Mouse (Mus musculus): ENCODE measurements around the gene Myt1l.

Gene Myt1l

GRCm38 (mm10) chr12:29569311-29569710 is 41.1 kb downstream of the Myt1l start:
- no peak for DNase-seq (ENCODE audit: low read depth)

- DNase-seq (ENCODE audit: low read depth), result no peak
Measured at GRCm38 (mm10) chr12:29570351-29570750, 42.2 kb downstream of the Myt1l start.

GRCm38 (mm10) chr12:29571613-29572012 is 43.4 kb downstream of the Myt1l start:
- DNase-seq (ENCODE audit: low read depth), result no peak

- DNase-seq (ENCODE audit: low read depth), result no peak
Measured at GRCm38 (mm10) chr12:29593787-29594186, 65.6 kb downstream of the Myt1l start.

GRCm38 (mm10) chr12:29599916-29600315 is 71.7 kb downstream of the Myt1l start:
- no peak for DNase-seq (ENCODE audit: low read depth)

GRCm38 (mm10) chr12:29601223-29601622 is 73.0 kb downstream of the Myt1l start:
- no peak for DNase-seq (ENCODE audit: low read depth)

GRCm38 (mm10) chr12:29604659-29605058 is 76.5 kb downstream of the Myt1l start:
- no peak for DNase-seq (ENCODE audit: low read depth)

GRCm38 (mm10) chr12:29605124-29605523 is 76.9 kb downstream of the Myt1l start:
- no peak for DNase-seq (ENCODE audit: low read depth)

GRCm38 (mm10) chr12:29606221-29606620 is 78.0 kb downstream of the Myt1l start:
- DNase-seq (ENCODE audit: low read depth), result no peak

- no peak for DNase-seq (ENCODE audit: low read depth)
Measured at GRCm38 (mm10) chr12:29617746-29618145, 89.6 kb downstream of the Myt1l start.

GRCm38 (mm10) chr12:29621530-29621929 is 93.3 kb downstream of the Myt1l start:
- DNase-seq (ENCODE audit: low read depth), result no peak

GRCm38 (mm10) chr12:29627956-29628750 is 100.0 kb downstream of the Myt1l start:
- DNase-seq (ENCODE audit: low read depth), result no peak

GRCm38 (mm10) chr12:29629875-29630538 is 101.8 kb downstream of the Myt1l start:
- no peak for DNase-seq (ENCODE audit: low read depth)

- no peak for DNase-seq (ENCODE audit: low read depth)
Measured at GRCm38 (mm10) chr12:29634509-29634908, 106.3 kb downstream of the Myt1l start.

- DNase-seq (ENCODE audit: low read depth), result no peak
Measured at GRCm38 (mm10) chr12:29639543-29640196, 111.5 kb downstream of the Myt1l start.

GRCm38 (mm10) chr12:29640201-29640600 is 112.0 kb downstream of the Myt1l start:
- no peak for DNase-seq (ENCODE audit: low read depth)

GRCm38 (mm10) chr12:29642915-29643314 is 114.7 kb downstream of the Myt1l start:
- DNase-seq (ENCODE audit: low read depth), result no peak

GRCm38 (mm10) chr12:29644091-29644490 is 115.9 kb downstream of the Myt1l start:
- DNase-seq (ENCODE audit: low read depth), result no peak

- no peak for DNase-seq (ENCODE audit: low read depth)
Measured at GRCm38 (mm10) chr12:29644721-29645120, 116.5 kb downstream of the Myt1l start.

GRCm38 (mm10) chr12:29649510-29650152 is 121.4 kb downstream of the Myt1l start:
- DNase-seq (ENCODE audit: low read depth), result no peak

GRCm38 (mm10) chr12:29652516-29652915 is 124.3 kb downstream of the Myt1l start:
- DNase-seq (ENCODE audit: low read depth), result no peak

- no peak for DNase-seq (ENCODE audit: low read depth)
Measured at GRCm38 (mm10) chr12:29655197-29655632, 127.0 kb downstream of the Myt1l start.

Data from c-Kit-positive CD71-positive TER-119-negative erythroid progenitor cells, embryonic 14.5 days (primary cell).